8 mouse cellular contexts compared by ENCODE assay signal in genomic region chr14:74867076-74868042, GRCm38 (mm10).
DNase-seq lines count a peak whose midpoint lies in the region; ATAC-seq and TF ChIP-seq lines count a peak whose summit lies in the region.

No protein-coding gene starts in this region.

- no peaks in the 10 kb centered on the region for H3K9me3 ChIP-seq in heart, embryonic 15.5 days (replicated peaks)
- no peaks in the 10 kb centered on the region for H3K9me3 ChIP-seq in intestine, embryonic 15.5 days

- peak overlapping the region; percentile 40 for H3K4me2 ChIP-seq in heart, embryonic 15.5 days
- no peak overlapping the region for H3K4me2 ChIP-seq in intestine, embryonic 15.5 days (replicated peaks)

- no peaks in the 10 kb centered on the region for H3K36me3 ChIP-seq in heart, embryonic 15.5 days
- no peaks in the 10 kb centered on the region for H3K36me3 ChIP-seq in intestine, embryonic 15.5 days

- ATAC-seq in heart, embryonic 15.5 days (replicated peaks; ENCODE audit: insufficient number of reproducible peaks, insufficient read depth, low FRiP score, low read depth) = no peak
- 0 out of 2 replicates have a peak, but pooled peaks have one; percentile 17 for ATAC-seq in megakaryocyte progenitor cell, adult 5-6 weeks (replicated peaks; ENCODE audit: poor library complexity)
- ATAC-seq in intestine, embryonic 15.5 days = no peak

- 0 out of 2 replicates have a peak overlapping the region, but pooled peaks have one; percentile 30 for H3K27ac ChIP-seq in cortical plate, adult 2 months (ENCODE audit: insufficient read depth, low read length)
- peak overlapping the region; percentile 66 for H3K27ac ChIP-seq in heart, embryonic 15.5 days
- no peak overlapping the region for H3K27ac ChIP-seq in intestine, embryonic 15.5 days

- WGBS in heart, embryonic 15.5 days = 51% methylated on average over 20 of the region's 20 CpGs
- 66% methylated on average over 20 of the region's 20 CpGs for WGBS in intestine, embryonic 15.5 days

- peaks cover 7% of the 10 kb centered on the region for H3K4me1 ChIP-seq in cortical plate, adult 2 months (ENCODE audit: control insufficient read depth, insufficient read depth, low read length)
- peaks cover 74% of the 10 kb centered on the region for H3K4me1 ChIP-seq in heart, embryonic 15.5 days (replicated peaks)
- H3K4me1 ChIP-seq in intestine, embryonic 15.5 days (replicated peaks) = peaks cover 25% of the 10 kb centered on the region

- no peak overlapping the region for H3K4me3 ChIP-seq in cortical plate, adult 2 months (ENCODE audit: insufficient read depth, low read length)
- H3K4me3 ChIP-seq in heart, embryonic 15.5 days = no peak overlapping the region
- no peak overlapping the region for H3K4me3 ChIP-seq in intestine, embryonic 15.5 days (replicated peaks)

- TF ChIP-seq POLR2A in cortical plate, adult 2 months (IDR thresholded peaks at IDR 0.05; ENCODE audit: extremely low read depth, insufficient read depth, low read length) = no peak

- H3K27me3 ChIP-seq in heart, embryonic 15.5 days = no peaks in the 10 kb centered on the region
- no peaks in the 10 kb centered on the region for H3K27me3 ChIP-seq in intestine, embryonic 15.5 days (replicated peaks)

- DNase-seq in embryo, embryonic 10 days (ENCODE audit: low spot score) = peak; percentile 21
- no peak for DNase-seq in embryo, embryonic 9.5 days (ENCODE audit: extremely low spot score)
- DNase-seq in cerebellum, postnatal 36 days = no peak
- DNase-seq in layer of hippocampus, adult 8-10 months (ENCODE audit: low spot score in 2 of 2) = no peak

- H3K9ac ChIP-seq in heart, embryonic 15.5 days = no peak overlapping the region
- H3K9ac ChIP-seq in intestine, embryonic 15.5 days = no peak overlapping the region

- TF ChIP-seq CTCF in cortical plate, adult 2 months (IDR thresholded peaks at IDR 0.05; ENCODE audit: extremely low read depth, insufficient read depth, low read length) = no peak
